Mouse (Mus musculus): ENCODE data around the gene Adh4. TPM values are rescaled to one million over a fixed set of nuclear protein-coding genes. Genes with fewer than 3 reads are reported as not detected.

Gene Adh4
- polyA plus RNA-seq, 1 experiment from 2014 or later = not detected

GRCm38 (mm10) chr3:138405341-138405740 is 9.9 kb upstream of the Adh4 start:
- DNase-seq (ENCODE audit: low spot score) = peak; percentile 72
- Histone ChIP-seq H3K4me1 (replicated peaks; ENCODE audit: control insufficient read depth, insufficient read depth, low read length) (no peaks in the 10 kb centered on the region), H3K9me3 (ENCODE audit: control insufficient read depth, low read length) (no peaks in the 10 kb centered on the region), H3K36me3 (ENCODE audit: control insufficient read depth, insufficient read depth, low read length) (no peaks in the 10 kb centered on the region), H3K27me3 (replicated peaks; ENCODE audit: control insufficient read depth, insufficient read depth, low read length) (no peaks in the 10 kb centered on the region), H3K4me2 (ENCODE audit: low read length) (no peak overlapping the region), H3K27ac (ENCODE audit: low read depth) (no peak overlapping the region), H3K9ac (ENCODE audit: low read length) (no peak overlapping the region), H3K4me3 (ENCODE audit: low read depth, low read length) (no peak overlapping the region)
- ATAC-seq (replicated peaks; ENCODE audit: low FRiP score, low TSS enrichment, low read depth) = no peak
- WGBS = 37% methylated on average over 3 of the region's 3 CpGs

- Histone ChIP-seq H3K9ac (ENCODE audit: low read length) (no peak overlapping the region), H3K27ac (ENCODE audit: low read depth) (no peak overlapping the region), H3K4me3 (ENCODE audit: low read depth, low read length) (no peak overlapping the region), H3K9me3 (ENCODE audit: control insufficient read depth, low read length) (no peaks in the 10 kb centered on the region), H3K36me3 (ENCODE audit: control insufficient read depth, insufficient read depth, low read length) (no peaks in the 10 kb centered on the region), H3K4me1 (replicated peaks; ENCODE audit: control insufficient read depth, insufficient read depth, low read length) (no peaks in the 10 kb centered on the region), H3K4me2 (ENCODE audit: low read length) (no peak overlapping the region), H3K27me3 (replicated peaks; ENCODE audit: control insufficient read depth, insufficient read depth, low read length) (no peaks in the 10 kb centered on the region)
- no peak for ATAC-seq (replicated peaks; ENCODE audit: low FRiP score, low TSS enrichment, low read depth)
- no peak for DNase-seq (ENCODE audit: low spot score)
- WGBS = 88% methylated on average over 7 of the region's 7 CpGs
Observed at GRCm38 (mm10) chr3:138405840-138406239, 9.4 kb upstream of the Adh4 start.

- Histone ChIP-seq H3K4me1 (replicated peaks; ENCODE audit: control insufficient read depth, insufficient read depth, low read length) (no peaks in the 10 kb centered on the region), H3K9me3 (ENCODE audit: control insufficient read depth, low read length) (no peaks in the 10 kb centered on the region), H3K9ac (ENCODE audit: low read length) (no peak overlapping the region), H3K36me3 (ENCODE audit: control insufficient read depth, insufficient read depth, low read length) (no peaks in the 10 kb centered on the region), H3K27ac (ENCODE audit: low read depth) (no peak overlapping the region), H3K27me3 (replicated peaks; ENCODE audit: control insufficient read depth, insufficient read depth, low read length) (no peaks in the 10 kb centered on the region), H3K4me2 (ENCODE audit: low read length) (no peak overlapping the region), H3K4me3 (ENCODE audit: low read depth, low read length) (no peak overlapping the region)
- 82% methylated on average over 1 of the region's 1 CpGs for WGBS
- DNase-seq (ENCODE audit: low spot score) (no peak), ATAC-seq (replicated peaks; ENCODE audit: low FRiP score, low TSS enrichment, low read depth) (no peak)
Observed at GRCm38 (mm10) chr3:138407920-138408319, 7.3 kb upstream of the Adh4 start.

GRCm38 (mm10) chr3:138409585-138409984 is 5.7 kb upstream of the Adh4 start:
- H3K4me2 ChIP-seq (ENCODE audit: low read length) = no peak overlapping the region
- no peak overlapping the region for H3K27ac ChIP-seq (ENCODE audit: low read depth)
- 86% methylated on average over 1 of the region's 1 CpGs for WGBS
- no peaks in the 10 kb centered on the region for H3K36me3 ChIP-seq (ENCODE audit: control insufficient read depth, insufficient read depth, low read length)
- H3K9me3 ChIP-seq (ENCODE audit: control insufficient read depth, low read length) = no peaks in the 10 kb centered on the region
- H3K27me3 ChIP-seq (replicated peaks; ENCODE audit: control insufficient read depth, insufficient read depth, low read length) = no peaks in the 10 kb centered on the region
- no peak for DNase-seq (ENCODE audit: low spot score)
- no peak for ATAC-seq (replicated peaks; ENCODE audit: low FRiP score, low TSS enrichment, low read depth)
- H3K4me3 ChIP-seq (ENCODE audit: low read depth, low read length) = no peak overlapping the region
- no peaks in the 10 kb centered on the region for H3K4me1 ChIP-seq (replicated peaks; ENCODE audit: control insufficient read depth, insufficient read depth, low read length)
- no peak overlapping the region for H3K9ac ChIP-seq (ENCODE audit: low read length)

GRCm38 (mm10) chr3:138410211-138410610 is 5.1 kb upstream of the Adh4 start:
- WGBS = 70% methylated on average over 3 of the region's 3 CpGs
- H3K27ac ChIP-seq (ENCODE audit: low read depth) = no peak overlapping the region
- H3K36me3 ChIP-seq (ENCODE audit: control insufficient read depth, insufficient read depth, low read length) = no peaks in the 10 kb centered on the region
- no peak overlapping the region for H3K9ac ChIP-seq (ENCODE audit: low read length)
- H3K4me1 ChIP-seq (replicated peaks; ENCODE audit: control insufficient read depth, insufficient read depth, low read length) = no peaks in the 10 kb centered on the region
- H3K9me3 ChIP-seq (ENCODE audit: control insufficient read depth, low read length) = no peaks in the 10 kb centered on the region
- H3K4me2 ChIP-seq (ENCODE audit: low read length) = no peak overlapping the region
- ATAC-seq (replicated peaks; ENCODE audit: low FRiP score, low TSS enrichment, low read depth) = no peak
- DNase-seq (ENCODE audit: low spot score) = no peak
- H3K4me3 ChIP-seq (ENCODE audit: low read depth, low read length) = no peak overlapping the region
- no peaks in the 10 kb centered on the region for H3K27me3 ChIP-seq (replicated peaks; ENCODE audit: control insufficient read depth, insufficient read depth, low read length)

- Histone ChIP-seq H3K4me2 (ENCODE audit: low read length) (no peak overlapping the region), H3K9ac (ENCODE audit: low read length) (no peak overlapping the region), H3K4me3 (ENCODE audit: low read depth, low read length) (no peak overlapping the region), H3K27me3 (replicated peaks; ENCODE audit: control insufficient read depth, insufficient read depth, low read length) (no peaks in the 10 kb centered on the region), H3K4me1 (replicated peaks; ENCODE audit: control insufficient read depth, insufficient read depth, low read length) (no peaks in the 10 kb centered on the region), H3K9me3 (ENCODE audit: control insufficient read depth, low read length) (no peaks in the 10 kb centered on the region), H3K27ac (ENCODE audit: low read depth) (no peak overlapping the region), H3K36me3 (ENCODE audit: control insufficient read depth, insufficient read depth, low read length) (no peaks in the 10 kb centered on the region)
- DNase-seq (ENCODE audit: low spot score) = no peak
- 62% methylated on average over 6 of the region's 6 CpGs for WGBS
- ATAC-seq (replicated peaks; ENCODE audit: low FRiP score, low TSS enrichment, low read depth) = peak; percentile 76; the same call in 1 of the 2 replicates
Observed at GRCm38 (mm10) chr3:138419369-138419768, 4.1 kb downstream of the Adh4 start.

GRCm38 (mm10) chr3:138420385-138420784 is 5.1 kb downstream of the Adh4 start:
- Histone ChIP-seq H3K27me3 (replicated peaks; ENCODE audit: control insufficient read depth, insufficient read depth, low read length) (no peaks in the 10 kb centered on the region), H3K4me1 (replicated peaks; ENCODE audit: control insufficient read depth, insufficient read depth, low read length) (no peaks in the 10 kb centered on the region), H3K4me2 (ENCODE audit: low read length) (no peak overlapping the region), H3K9ac (ENCODE audit: low read length) (no peak overlapping the region), H3K36me3 (ENCODE audit: control insufficient read depth, insufficient read depth, low read length) (no peaks in the 10 kb centered on the region), H3K4me3 (ENCODE audit: low read depth, low read length) (no peak overlapping the region), H3K27ac (ENCODE audit: low read depth) (no peak overlapping the region), H3K9me3 (ENCODE audit: control insufficient read depth, low read length) (no peaks in the 10 kb centered on the region)
- 91% methylated on average over 3 of the region's 3 CpGs for WGBS
- ATAC-seq (replicated peaks; ENCODE audit: low FRiP score, low TSS enrichment, low read depth) (no peak), DNase-seq (ENCODE audit: low spot score) (no peak)

GRCm38 (mm10) chr3:138423664-138424063 is 8.4 kb downstream of the Adh4 start:
- no peaks in the 10 kb centered on the region for H3K27me3 ChIP-seq (replicated peaks; ENCODE audit: control insufficient read depth, insufficient read depth, low read length)
- H3K9ac ChIP-seq (ENCODE audit: low read length) = no peak overlapping the region
- ATAC-seq (replicated peaks; ENCODE audit: low FRiP score, low TSS enrichment, low read depth) (no peak), DNase-seq (ENCODE audit: low spot score) (no peak)
- H3K4me2 ChIP-seq (ENCODE audit: low read length) = no peak overlapping the region
- H3K4me3 ChIP-seq (ENCODE audit: low read depth, low read length) = no peak overlapping the region
- H3K9me3 ChIP-seq (ENCODE audit: control insufficient read depth, low read length) = no peaks in the 10 kb centered on the region
- WGBS = 73% methylated on average over 2 of the region's 2 CpGs
- H3K4me1 ChIP-seq (replicated peaks; ENCODE audit: control insufficient read depth, insufficient read depth, low read length) = no peaks in the 10 kb centered on the region
- H3K36me3 ChIP-seq (ENCODE audit: control insufficient read depth, insufficient read depth, low read length) = no peaks in the 10 kb centered on the region
- H3K27ac ChIP-seq (ENCODE audit: low read depth) = no peak overlapping the region

- ATAC-seq (replicated peaks; ENCODE audit: low FRiP score, low TSS enrichment, low read depth) (no peak), DNase-seq (ENCODE audit: low spot score) (no peak)
- H3K27ac ChIP-seq (ENCODE audit: low read depth) = no peak overlapping the region
- H3K4me1 ChIP-seq (replicated peaks; ENCODE audit: control insufficient read depth, insufficient read depth, low read length) = no peaks in the 10 kb centered on the region
- H3K36me3 ChIP-seq (ENCODE audit: control insufficient read depth, insufficient read depth, low read length) = no peaks in the 10 kb centered on the region
- WGBS = 67% methylated on average over 4 of the region's 4 CpGs
- no peaks in the 10 kb centered on the region for H3K27me3 ChIP-seq (replicated peaks; ENCODE audit: control insufficient read depth, insufficient read depth, low read length)
- no peak overlapping the region for H3K4me2 ChIP-seq (ENCODE audit: low read length)
- no peak overlapping the region for H3K4me3 ChIP-seq (ENCODE audit: low read depth, low read length)
- no peak overlapping the region for H3K9ac ChIP-seq (ENCODE audit: low read length)
- no peaks in the 10 kb centered on the region for H3K9me3 ChIP-seq (ENCODE audit: control insufficient read depth, low read length)
Observed at GRCm38 (mm10) chr3:138424247-138424646, 9.0 kb downstream of the Adh4 start.

Data from intestine, embryonic 14.5 days (tissue).